Mouse (Mus musculus): ENCODE results near the gene Stag1. TPM values are rescaled to one million over a fixed set of nuclear protein-coding genes. Genes with fewer than 3 reads are reported as not detected.
A peak's percentile ranks its signal among the peaks of the same experiment; 100 is the strongest.

Gene Stag1
- polyA plus RNA-seq, 1 experiment from 2014 or later: 27.7 TPM

- Histone ChIP-seq H3K36me3 (no peaks in the 10 kb centered on the region), H3K4me1 (replicated peaks) (peaks cover 4% of the 10 kb centered on the region), H3K9ac (no peak overlapping the region), H3K9me3 (replicated peaks) (no peaks in the 10 kb centered on the region), H3K27ac (no peak overlapping the region), H3K4me3 (no peak overlapping the region), H3K27me3 (no peaks in the 10 kb centered on the region), H3K4me2 (no peak overlapping the region)
- no peak for ATAC-seq (replicated peaks; ENCODE audit: insufficient number of reproducible peaks, insufficient read depth, low FRiP score, low read depth)
- WGBS: 87% methylated on average over 3 of the region's 3 CpGs
These were observed 16.0 kb downstream of the Stag1 start for GRCm38 (mm10) chr9:100613501-100614071.

- H3K4me3 ChIP-seq: 0 out of 2 replicates have a peak overlapping the region, but pooled peaks have one; percentile 15
- no peak for ATAC-seq (replicated peaks; ENCODE audit: insufficient number of reproducible peaks, insufficient read depth, low FRiP score, low read depth)
- no peak overlapping the region; the same call in 1 of the 2 replicates for H3K9ac ChIP-seq
- peak overlapping the region; percentile 43 for H3K4me2 ChIP-seq
- no peaks in the 10 kb centered on the region for H3K36me3 ChIP-seq
- no peak overlapping the region for H3K27ac ChIP-seq
- H3K27me3 ChIP-seq: no peaks in the 10 kb centered on the region
- peaks cover 4% of the 10 kb centered on the region for H3K4me1 ChIP-seq (replicated peaks)
- 41% methylated on average over 11 of the region's 11 CpGs for WGBS
- no peaks in the 10 kb centered on the region for H3K9me3 ChIP-seq (replicated peaks)
These were observed 19.3 kb downstream of the Stag1 start for GRCm38 (mm10) chr9:100616947-100617346.

GRCm38 (mm10) chr9:100626258-100626657 lies 28.7 kb downstream of the Stag1 start:
- no peaks in the 10 kb centered on the region for H3K4me1 ChIP-seq (replicated peaks)
- H3K9ac ChIP-seq: no peak overlapping the region
- no peak for ATAC-seq (replicated peaks; ENCODE audit: insufficient number of reproducible peaks, insufficient read depth, low FRiP score, low read depth)
- 62% methylated on average over 2 of the region's 2 CpGs for WGBS
- H3K36me3 ChIP-seq: no peaks in the 10 kb centered on the region
- no peaks in the 10 kb centered on the region for H3K27me3 ChIP-seq
- H3K4me3 ChIP-seq: no peak overlapping the region
- H3K27ac ChIP-seq: no peak overlapping the region
- H3K9me3 ChIP-seq (replicated peaks): no peaks in the 10 kb centered on the region
- no peak overlapping the region for H3K4me2 ChIP-seq

GRCm38 (mm10) chr9:100640754-100641153 lies 43.2 kb downstream of the Stag1 start:
- no peaks in the 10 kb centered on the region for H3K9me3 ChIP-seq (replicated peaks)
- H3K36me3 ChIP-seq: no peaks in the 10 kb centered on the region
- H3K4me3 ChIP-seq: no peak overlapping the region
- no peaks in the 10 kb centered on the region for H3K27me3 ChIP-seq
- H3K4me2 ChIP-seq: no peak overlapping the region
- no peak overlapping the region for H3K27ac ChIP-seq
- H3K9ac ChIP-seq: no peak overlapping the region
- peaks cover 11% of the 10 kb centered on the region for H3K4me1 ChIP-seq (replicated peaks)
- no peak for ATAC-seq (replicated peaks; ENCODE audit: insufficient number of reproducible peaks, insufficient read depth, low FRiP score, low read depth)
- 86% methylated on average over 2 of the region's 2 CpGs for WGBS

GRCm38 (mm10) chr9:100641391-100642085 lies 43.9 kb downstream of the Stag1 start:
- H3K27me3 ChIP-seq: no peaks in the 10 kb centered on the region
- 60% methylated on average over 6 of the region's 6 CpGs for WGBS
- no peak for ATAC-seq (replicated peaks; ENCODE audit: insufficient number of reproducible peaks, insufficient read depth, low FRiP score, low read depth)
- H3K9ac ChIP-seq: no peak overlapping the region
- peak overlapping the region; percentile 96 for H3K4me3 ChIP-seq
- H3K36me3 ChIP-seq: no peaks in the 10 kb centered on the region
- H3K27ac ChIP-seq: peak overlapping the region; percentile 99
- H3K4me1 ChIP-seq (replicated peaks): peaks cover 14% of the 10 kb centered on the region
- no peaks in the 10 kb centered on the region for H3K9me3 ChIP-seq (replicated peaks)
- H3K4me2 ChIP-seq: peak overlapping the region; percentile 77

GRCm38 (mm10) chr9:100642186-100642839 lies 44.7 kb downstream of the Stag1 start:
- peak overlapping the region; percentile 77 for H3K4me2 ChIP-seq
- under 1% methylated on average over 16 of the region's 16 CpGs for WGBS
- peak overlapping the region; percentile 99 for H3K27ac ChIP-seq
- H3K9ac ChIP-seq: peak overlapping the region; percentile 83
- H3K4me1 ChIP-seq (replicated peaks): peaks cover 14% of the 10 kb centered on the region
- no peak for ATAC-seq (replicated peaks; ENCODE audit: insufficient number of reproducible peaks, insufficient read depth, low FRiP score, low read depth)
- no peaks in the 10 kb centered on the region for H3K27me3 ChIP-seq
- H3K4me3 ChIP-seq: peak overlapping the region; percentile 96
- no peaks in the 10 kb centered on the region for H3K36me3 ChIP-seq
- no peaks in the 10 kb centered on the region for H3K9me3 ChIP-seq (replicated peaks)

- peak overlapping the region; percentile 77 for H3K4me2 ChIP-seq
- WGBS: under 1% methylated on average over 90 of the region's 97 CpGs
- no peaks in the 10 kb centered on the region for H3K36me3 ChIP-seq
- peak; percentile 97 for ATAC-seq (replicated peaks; ENCODE audit: insufficient number of reproducible peaks, insufficient read depth, low FRiP score, low read depth)
- H3K4me1 ChIP-seq (replicated peaks): peaks cover 14% of the 10 kb centered on the region
- no peaks in the 10 kb centered on the region for H3K9me3 ChIP-seq (replicated peaks)
- H3K9ac ChIP-seq: peak overlapping the region; percentile 95
- H3K4me3 ChIP-seq: peak overlapping the region; percentile 96
- H3K27me3 ChIP-seq: no peaks in the 10 kb centered on the region
- H3K27ac ChIP-seq: peak overlapping the region; percentile 99
These were observed 45.5 kb downstream of the Stag1 start for GRCm38 (mm10) chr9:100642840-100643697.

GRCm38 (mm10) chr9:100644071-100644771 lies 46.6 kb downstream of the Stag1 start:
- WGBS: under 1% methylated on average over 47 of the region's 64 CpGs
- Histone ChIP-seq H3K4me3 (peak overlapping the region; percentile 96), H3K9ac (peak overlapping the region; percentile 95)

GRCm38 (mm10) chr9:100645026-100645940 lies 47.7 kb downstream of the Stag1 start:
- H3K4me1 ChIP-seq (replicated peaks): peaks cover 14% of the 10 kb centered on the region
- peak overlapping the region; percentile 65 for H3K4me2 ChIP-seq
- no peak overlapping the region; the same call in none of the 2 replicates for H3K27ac ChIP-seq
- no peak for ATAC-seq (replicated peaks; ENCODE audit: insufficient number of reproducible peaks, insufficient read depth, low FRiP score, low read depth)
- WGBS: 35% methylated on average over 8 of the region's 8 CpGs
- no peaks in the 10 kb centered on the region for H3K36me3 ChIP-seq
- peak overlapping the region; percentile 96 for H3K4me3 ChIP-seq
- H3K9me3 ChIP-seq (replicated peaks): no peaks in the 10 kb centered on the region
- no peaks in the 10 kb centered on the region for H3K27me3 ChIP-seq
- 0 out of 2 replicates have a peak overlapping the region, but pooled peaks have one; percentile 41 for H3K9ac ChIP-seq

More at GRCm38 (mm10) chr9:100644071-100644771, 46.6 kb downstream of the Stag1 start:
- no peaks in the 10 kb centered on the region for H3K36me3 ChIP-seq
- peak overlapping the region; percentile 65 for H3K4me2 ChIP-seq
- peaks cover 14% of the 10 kb centered on the region for H3K4me1 ChIP-seq (replicated peaks)
- peak; percentile 66 for ATAC-seq (replicated peaks; ENCODE audit: insufficient number of reproducible peaks, insufficient read depth, low FRiP score, low read depth)
- peak overlapping the region; percentile 99 for H3K27ac ChIP-seq
- H3K27me3 ChIP-seq: no peaks in the 10 kb centered on the region
- no peaks in the 10 kb centered on the region for H3K9me3 ChIP-seq (replicated peaks)

- 89% methylated on average over 2 of the region's 2 CpGs for WGBS
- no peak overlapping the region for H3K27ac ChIP-seq
These were observed 48.7 kb downstream of the Stag1 start for GRCm38 (mm10) chr9:100646276-100646675.

More at GRCm38 (mm10) chr9:100646276-100646675, 48.7 kb downstream of the Stag1 start:
- no peaks in the 10 kb centered on the region for H3K36me3 ChIP-seq
- no peak overlapping the region for H3K9ac ChIP-seq
- ATAC-seq (replicated peaks; ENCODE audit: insufficient number of reproducible peaks, insufficient read depth, low FRiP score, low read depth): no peak
- H3K4me3 ChIP-seq: no peak overlapping the region
- H3K4me2 ChIP-seq: no peak overlapping the region
- no peaks in the 10 kb centered on the region for H3K27me3 ChIP-seq
- no peaks in the 10 kb centered on the region for H3K9me3 ChIP-seq (replicated peaks)
- H3K4me1 ChIP-seq (replicated peaks): peaks cover 12% of the 10 kb centered on the region
